Mouse (Mus musculus) stomach, embryonic 14.5 days (tissue): ENCODE results near the gene Mob3b. TPM values are rescaled to one million over a fixed set of nuclear protein-coding genes. Genes with fewer than 3 reads are reported as not detected.

ENCODE experiments used
- ATAC-seq: fragments of 200-750 bp; cut with Nextera tagmentation; 2 replicates; pipeline ENCODE4 v1.8.0; 2017; ENCODE audit warnings: low read depth, moderate TSS enrichment; ENCODE audit not compliant: insufficient number of reproducible peaks, insufficient read depth, low FRiP score
- H3K27ac ChIP-seq: fragments of 300-500 bp; sonication (generic); 2 replicates; pipeline ENCODE4 v1.5.1; 2014; ENCODE audit warnings: mild to moderate bottlenecking, low read length, moderate library complexity, mixed read lengths
- H3K27me3 ChIP-seq: fragments of 300-500 bp; sonication (generic); 2 replicates; pipeline ENCODE4 v1.6.1; 2014; ENCODE audit warnings: low read length, control low read depth, mixed read lengths; ENCODE audit not compliant: control insufficient read depth, insufficient read depth
- H3K36me3 ChIP-seq: fragments of 300-500 bp; sonication (generic); 2 replicates; pipeline ENCODE4 v1.6.1; 2014; ENCODE audit warnings: mild to moderate bottlenecking, control low read depth, low read length, moderate library complexity, mixed read lengths; ENCODE audit not compliant: control insufficient read depth, insufficient read depth
- H3K4me1 ChIP-seq: fragments of 300-500 bp; sonication (generic); 2 replicates; pipeline ENCODE4 v1.6.1; 2014; ENCODE audit warnings: low read length, control low read depth, mixed read lengths; ENCODE audit not compliant: control insufficient read depth, insufficient read depth
- H3K4me2 ChIP-seq: fragments of 300-500 bp; sonication (generic); replicated peaks from 2 replicates; pipeline ENCODE4 v1.6.1; 2014; ENCODE audit warnings: low read depth, low read length, control low read depth
- H3K4me3 ChIP-seq: fragments of 300-500 bp; sonication (generic); 2 replicates; pipeline ENCODE4 v1.5.1; 2014; ENCODE audit warnings: low read depth, low read length, control low read depth
- H3K9ac ChIP-seq: fragments of 300-500 bp; sonication (generic); replicated peaks from 2 replicates; pipeline ENCODE4 v1.6.1; 2014; ENCODE audit warnings: low read depth, mild to moderate bottlenecking, control low read depth, low read length, moderate library complexity, mixed read lengths
- H3K9me3 ChIP-seq: fragments of 300-500 bp; sonication (generic); 2 replicates; pipeline ENCODE4 v1.6.1; 2016; ENCODE audit warnings: low read depth, low read length, control low read depth; ENCODE audit not compliant: control insufficient read depth
- WGBS: fragments of 180-500 bp; shearing (Covaris S2); extraction: QIAGEN DNeasy Blood & Tissue Kit; methylation state at CpG from one replicate; pipeline ENCODE4 v1.1.7; 2014; 5-methylcytosine and 5-hydroxymethylcytosine counted together
- polyA plus RNA-seq: library from polyadenylated mRNA; unstranded; fragments of >200 nt; fragmentation: Nextera tagmentation; extraction: Ambion mirVana; gene quantifications from 2 replicates; pipeline ENCODE4 v1.2.1, GENCODE M21; 2014

Gene Mob3b
- polyA plus RNA-seq, 1 experiment from 2014 or later: 23.6 TPM

GRCm38 (mm10) chr4:35175566-35175965 is 18.3 kb upstream of the Mob3b start:
- Histone ChIP-seq H3K27ac (no peak overlapping the region), H3K4me1 (no peaks in the 10 kb centered on the region), H3K9me3 (no peaks in the 10 kb centered on the region), H3K36me3 (no peaks in the 10 kb centered on the region), H3K4me3 (no peak overlapping the region), H3K9ac (no peak overlapping the region), H3K27me3 (no peaks in the 10 kb centered on the region), H3K4me2 (no peak overlapping the region)
- 64% methylated on average over 2 of the region's 2 CpGs for WGBS
- peak; percentile 42; the same call in 1 of the 2 replicates for ATAC-seq

- Histone ChIP-seq H3K4me3 (no peak overlapping the region), H3K4me1 (peaks cover 4% of the 10 kb centered on the region; the same call in 1 of the 2 replicates), H3K4me2 (no peak overlapping the region), H3K27me3 (no peaks in the 10 kb centered on the region), H3K9me3 (no peaks in the 10 kb centered on the region), H3K9ac (no peak overlapping the region), H3K36me3 (no peaks in the 10 kb centered on the region), H3K27ac (no peak overlapping the region)
- no peak for ATAC-seq
- WGBS: 68% methylated on average over 1 of the region's 1 CpGs
These were observed 16.3 kb upstream of the Mob3b start for GRCm38 (mm10) chr4:35173551-35173950.

GRCm38 (mm10) chr4:35172471-35172870 is 15.2 kb upstream of the Mob3b start:
- Histone ChIP-seq H3K4me1 (peaks cover 4% of the 10 kb centered on the region; the same call in 1 of the 2 replicates), H3K4me3 (no peak overlapping the region), H3K27ac (no peak overlapping the region), H3K36me3 (no peaks in the 10 kb centered on the region), H3K27me3 (no peaks in the 10 kb centered on the region), H3K4me2 (no peak overlapping the region), H3K9me3 (no peaks in the 10 kb centered on the region), H3K9ac (no peak overlapping the region)
- WGBS: 89% methylated on average over 2 of the region's 2 CpGs
- no peak for ATAC-seq

- no peak overlapping the region for H3K27ac ChIP-seq
- ATAC-seq: no peak
- H3K4me3 ChIP-seq: no peak overlapping the region
- no peaks in the 10 kb centered on the region for H3K9me3 ChIP-seq
- 45% methylated on average over 13 of the region's 13 CpGs for WGBS
- no peaks in the 10 kb centered on the region for H3K27me3 ChIP-seq
- H3K4me2 ChIP-seq: no peak overlapping the region
- no peak overlapping the region for H3K9ac ChIP-seq
- no peaks in the 10 kb centered on the region for H3K36me3 ChIP-seq
- peaks cover 4% of the 10 kb centered on the region; the same call in 1 of the 2 replicates for H3K4me1 ChIP-seq
These were observed 12.4 kb upstream of the Mob3b start for GRCm38 (mm10) chr4:35169571-35170125.

GRCm38 (mm10) chr4:35167855-35168254 is 10.6 kb upstream of the Mob3b start:
- 75% methylated on average over 5 of the region's 5 CpGs for WGBS
- Histone ChIP-seq H3K4me1 (peaks cover 4% of the 10 kb centered on the region; the same call in 1 of the 2 replicates), H3K27ac (no peak overlapping the region), H3K9me3 (no peaks in the 10 kb centered on the region), H3K27me3 (no peaks in the 10 kb centered on the region), H3K36me3 (no peaks in the 10 kb centered on the region), H3K9ac (no peak overlapping the region), H3K4me2 (no peak overlapping the region), H3K4me3 (no peak overlapping the region)
- ATAC-seq: no peak

- WGBS: 69% methylated on average over 3 of the region's 3 CpGs
- no peak overlapping the region for H3K27ac ChIP-seq
These were observed 8.7 kb upstream of the Mob3b start for GRCm38 (mm10) chr4:35165947-35166346.

GRCm38 (mm10) chr4:35165275-35165674 is 8.0 kb upstream of the Mob3b start:
- Histone ChIP-seq H3K27ac (no peak overlapping the region), H3K9ac (no peak overlapping the region), H3K9me3 (no peaks in the 10 kb centered on the region), H3K4me3 (no peak overlapping the region), H3K4me1 (peaks cover 4% of the 10 kb centered on the region; the same call in 1 of the 2 replicates), H3K27me3 (no peaks in the 10 kb centered on the region), H3K4me2 (no peak overlapping the region), H3K36me3 (no peaks in the 10 kb centered on the region)
- ATAC-seq: no peak
- WGBS: 78% methylated on average over 2 of the region's 2 CpGs

More at GRCm38 (mm10) chr4:35165947-35166346, 8.7 kb upstream of the Mob3b start:
- H3K4me3 ChIP-seq: no peak overlapping the region
- peak; percentile 76 for ATAC-seq
- H3K9me3 ChIP-seq: no peaks in the 10 kb centered on the region
- H3K4me1 ChIP-seq: peaks cover 4% of the 10 kb centered on the region; the same call in 1 of the 2 replicates
- no peaks in the 10 kb centered on the region for H3K36me3 ChIP-seq
- H3K4me2 ChIP-seq: no peak overlapping the region
- no peak overlapping the region for H3K9ac ChIP-seq
- no peaks in the 10 kb centered on the region for H3K27me3 ChIP-seq

GRCm38 (mm10) chr4:35157815-35158214 is 531 bp upstream of the Mob3b start:
- ATAC-seq: no peak
- Histone ChIP-seq H3K36me3 (no peaks in the 10 kb centered on the region), H3K27me3 (no peaks in the 10 kb centered on the region), H3K4me2 (peak overlapping the region; percentile 83; the same call in 1 of the 2 replicates), H3K9ac (no peak overlapping the region), H3K4me1 (peaks cover 5% of the 10 kb centered on the region; the same call in 1 of the 2 replicates), H3K9me3 (no peaks in the 10 kb centered on the region), H3K4me3 (peak overlapping the region; percentile 68; the same call in 1 of the 2 replicates), H3K27ac (no peak overlapping the region)
- WGBS: 58% methylated on average over 11 of the region's 11 CpGs
